Mouse (Mus musculus) left cerebral cortex, adult 9 months (tissue): ENCODE measurements around the gene Ensa.
"Not testable (repeated sequence)": the region's sequence is repeated elsewhere in the genome, so short reads cannot be mapped to it uniquely, and the experiment has no call there.

Source experiments
- DNase-seq, 2 experiments: peaks; one replicate each; pipeline ENCODE4 v3.0.0; 2022; ENCODE audit warnings: low spot score in 2 of 2

Ensa gene

DNA sequence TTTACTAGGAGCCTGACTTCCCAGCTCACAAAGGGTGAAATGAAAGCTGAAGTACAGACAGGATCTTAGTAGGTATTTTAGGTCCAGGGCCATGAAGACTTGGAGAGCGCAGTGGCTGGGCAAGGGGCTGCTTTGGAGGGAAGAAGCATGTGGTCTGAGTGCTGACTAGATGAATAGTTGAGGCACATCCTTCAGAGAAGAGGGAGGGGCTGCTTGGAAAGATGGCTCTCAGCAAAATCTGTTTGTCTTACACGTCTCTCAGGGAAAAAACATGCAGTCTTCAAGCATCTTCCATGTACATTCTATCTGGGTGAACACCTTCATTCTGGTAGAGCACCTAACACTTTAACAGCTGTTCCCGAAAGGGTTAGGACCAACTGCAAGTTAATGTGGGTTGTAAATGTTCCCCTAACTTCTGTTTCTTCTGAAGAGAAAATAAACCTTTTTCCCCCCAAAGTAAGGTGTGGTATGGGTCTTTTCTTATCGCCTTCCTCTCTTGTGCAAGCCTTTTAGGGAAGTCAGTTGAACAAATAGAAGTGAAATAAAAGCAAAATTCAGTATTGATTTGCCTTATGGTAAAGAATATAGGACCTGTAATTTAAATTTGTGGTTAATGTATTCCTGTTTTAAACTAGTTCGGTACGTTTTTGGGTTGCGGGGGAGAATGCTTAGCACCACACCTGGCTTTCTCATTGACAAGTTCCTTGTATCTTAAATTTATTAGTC is 38.1 kb downstream of the Ensa start:
- no peak for DNase-seq

- no peak for DNase-seq
These were observed 38.7 kb downstream of the Ensa start for GRCm38 (mm10) chr3:95663486-95663885.

DNA sequence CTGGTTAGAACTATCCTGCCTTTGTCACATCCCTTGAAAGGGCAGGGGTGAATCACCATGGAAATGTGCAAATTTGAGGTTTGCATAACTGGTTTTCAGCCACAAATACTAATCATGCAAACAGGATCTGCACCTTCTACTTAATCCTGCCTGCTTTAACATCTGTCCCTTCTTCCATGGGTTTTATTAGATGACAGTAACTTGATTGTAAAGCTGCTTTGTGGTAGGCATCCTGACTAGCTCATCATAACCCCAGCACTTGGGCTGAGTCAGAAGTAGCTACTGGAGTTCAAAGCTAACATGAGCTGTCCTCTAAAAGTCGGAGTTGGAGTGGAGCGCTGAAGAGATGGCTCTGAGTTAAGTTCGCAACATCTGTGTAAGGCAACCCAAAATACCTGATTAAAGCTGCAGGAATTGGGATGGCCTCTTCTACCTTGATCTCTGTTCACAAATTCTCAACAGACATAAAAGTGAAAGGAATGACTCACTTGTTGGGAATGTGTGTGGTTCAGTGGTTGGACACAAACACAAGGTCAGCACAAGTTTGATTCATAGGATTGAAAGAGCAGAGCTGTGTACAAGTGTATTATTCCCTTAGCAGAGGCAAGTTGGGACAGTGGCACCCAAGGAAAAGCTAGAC is 39.3 kb downstream of the Ensa start:
- DNase-seq = no peak

GRCm38 (mm10) chr3:95664940-95665352 is 40.2 kb downstream of the Ensa start:
- no peak for DNase-seq

DNA sequence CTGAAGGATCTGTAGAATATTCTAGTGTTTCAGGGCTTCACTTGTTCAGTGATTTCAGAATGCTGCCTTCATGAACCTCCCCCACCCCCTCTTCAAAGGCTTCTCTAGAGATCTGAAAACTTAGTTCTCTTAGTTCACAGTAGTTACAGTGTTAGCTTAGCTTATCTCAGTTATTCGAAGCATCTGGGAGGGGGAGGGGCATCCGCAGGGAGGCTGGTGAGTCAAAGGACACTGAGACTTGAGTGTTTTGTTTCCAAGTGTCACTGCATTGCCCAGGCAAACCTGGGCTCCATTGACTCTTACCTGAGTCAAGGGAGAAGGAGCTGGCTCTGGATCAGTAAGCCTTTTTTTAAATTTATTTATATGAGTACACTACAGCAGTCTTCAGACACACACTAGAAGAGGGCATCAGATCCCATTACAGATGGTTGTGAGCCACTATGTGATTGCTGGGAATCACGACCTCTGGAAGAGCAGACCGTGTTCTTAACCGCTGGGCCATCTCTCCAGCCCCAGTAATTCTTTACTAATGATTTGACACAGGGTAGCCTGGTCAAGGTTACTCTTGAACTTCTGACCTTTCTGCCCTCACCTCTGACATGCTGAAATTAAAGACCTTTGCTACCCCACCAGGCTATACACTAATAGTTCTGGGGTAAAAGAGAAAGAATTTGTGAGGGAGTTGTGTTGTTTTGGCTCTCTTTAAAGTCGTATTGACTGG is 41.5 kb downstream of the Ensa start:
- DNase-seq = no peak

DNA sequence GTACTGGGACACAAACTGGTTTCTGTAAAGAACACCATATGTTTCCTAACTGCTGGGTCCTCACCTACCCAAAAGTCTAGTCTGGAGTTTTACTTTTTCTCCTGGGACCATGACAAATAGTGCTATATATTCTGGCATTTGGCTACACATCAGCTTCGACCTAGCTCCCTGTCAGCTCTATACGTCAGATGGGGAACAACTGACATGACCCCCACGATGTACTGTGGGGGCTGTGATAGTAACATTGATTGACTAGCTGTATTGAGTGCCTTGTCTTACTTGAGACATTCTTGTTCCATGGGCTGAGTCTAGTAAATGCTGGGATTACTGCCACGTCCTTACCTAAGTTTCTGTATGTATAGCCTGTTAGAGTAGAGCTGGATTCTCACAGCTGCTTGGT is 42.7 kb downstream of the Ensa start:
- DNase-seq = no peak

DNA sequence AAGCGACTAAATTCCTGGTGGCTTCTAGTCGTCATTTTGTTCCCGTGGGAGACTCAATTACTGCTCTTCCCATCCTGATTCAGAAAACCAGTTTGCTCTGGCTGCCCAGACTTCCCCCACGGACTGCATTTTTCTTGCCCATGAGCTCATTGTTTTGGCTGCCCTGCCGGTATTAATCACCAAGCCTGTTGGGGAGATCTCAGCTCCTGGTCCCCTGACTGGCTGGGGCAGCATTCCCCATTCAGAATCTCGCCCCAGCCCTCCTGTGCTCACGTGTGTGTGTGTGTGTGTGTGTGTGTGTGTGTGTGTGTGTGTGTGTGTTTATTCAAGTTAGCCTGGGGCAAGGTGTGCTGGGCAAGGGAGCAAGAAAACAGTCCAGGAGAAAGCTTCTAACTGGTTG is 43.2 kb downstream of the Ensa start:
- DNase-seq = peak in 1 of 2 experiments; percentile 43

DNA sequence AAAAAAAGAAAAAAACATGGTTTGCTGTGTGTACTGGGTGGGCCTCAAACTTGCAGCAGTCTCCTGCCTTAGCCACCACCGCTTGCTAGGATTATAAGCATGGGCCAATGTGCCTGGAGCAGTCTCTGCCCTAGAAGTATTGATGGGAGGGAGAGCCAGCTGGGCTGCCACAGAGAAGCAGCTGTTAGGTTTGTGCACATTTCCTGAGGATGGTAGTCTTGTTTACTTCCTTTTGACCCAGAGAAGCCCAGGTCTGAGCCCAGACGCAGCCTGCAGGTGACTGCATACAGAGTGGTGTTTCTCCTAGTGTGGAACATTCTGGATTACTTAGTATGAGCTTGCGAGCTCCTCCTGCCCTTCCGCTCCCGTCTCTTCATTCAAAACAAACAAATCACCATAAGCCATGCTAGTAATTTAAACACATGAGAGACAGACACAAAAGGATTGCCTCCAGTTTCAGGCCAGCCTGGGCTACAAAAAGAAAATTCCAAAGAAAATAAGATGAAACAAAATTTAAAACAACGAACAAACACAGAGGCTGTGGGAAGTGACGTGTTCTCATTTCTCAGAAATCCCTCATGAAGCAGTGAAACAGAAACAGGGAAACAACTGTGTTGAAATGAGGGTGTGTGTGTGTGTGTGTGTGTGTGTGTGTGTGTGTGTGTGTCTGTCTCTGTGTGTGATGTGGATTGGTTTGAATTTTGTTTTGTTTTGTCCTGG is 44.0 kb downstream of the Ensa start:
- DNase-seq = no peak

DNA sequence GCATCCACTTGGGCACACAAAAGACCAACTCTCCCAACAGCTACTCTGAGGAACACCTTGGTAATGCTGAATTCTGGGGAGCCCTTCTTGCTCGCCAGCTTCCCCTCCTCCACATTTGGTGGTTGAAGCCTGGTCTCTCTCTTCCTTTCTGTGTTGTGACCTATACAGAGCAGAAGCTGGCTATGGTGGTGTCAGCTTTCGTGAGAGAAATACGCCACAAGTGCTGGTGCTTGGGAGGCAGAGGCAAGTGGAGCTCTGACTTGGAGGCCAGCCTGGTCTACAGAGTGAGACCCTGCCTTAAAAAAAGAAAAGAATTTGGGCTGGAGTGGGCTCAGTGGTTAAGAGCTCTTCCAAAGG is 44.5 kb downstream of the Ensa start:
- DNase-seq = no peak

GRCm38 (mm10) chr3:95670419-95670818 is 45.6 kb downstream of the Ensa start:
- DNase-seq = not testable (repeated sequence)

- DNase-seq = no peak
These were observed 46.4 kb downstream of the Ensa start for GRCm38 (mm10) chr3:95671201-95671600.

- no peak for DNase-seq
These were observed 47.7 kb downstream of the Ensa start for GRCm38 (mm10) chr3:95672461-95672860.

DNA sequence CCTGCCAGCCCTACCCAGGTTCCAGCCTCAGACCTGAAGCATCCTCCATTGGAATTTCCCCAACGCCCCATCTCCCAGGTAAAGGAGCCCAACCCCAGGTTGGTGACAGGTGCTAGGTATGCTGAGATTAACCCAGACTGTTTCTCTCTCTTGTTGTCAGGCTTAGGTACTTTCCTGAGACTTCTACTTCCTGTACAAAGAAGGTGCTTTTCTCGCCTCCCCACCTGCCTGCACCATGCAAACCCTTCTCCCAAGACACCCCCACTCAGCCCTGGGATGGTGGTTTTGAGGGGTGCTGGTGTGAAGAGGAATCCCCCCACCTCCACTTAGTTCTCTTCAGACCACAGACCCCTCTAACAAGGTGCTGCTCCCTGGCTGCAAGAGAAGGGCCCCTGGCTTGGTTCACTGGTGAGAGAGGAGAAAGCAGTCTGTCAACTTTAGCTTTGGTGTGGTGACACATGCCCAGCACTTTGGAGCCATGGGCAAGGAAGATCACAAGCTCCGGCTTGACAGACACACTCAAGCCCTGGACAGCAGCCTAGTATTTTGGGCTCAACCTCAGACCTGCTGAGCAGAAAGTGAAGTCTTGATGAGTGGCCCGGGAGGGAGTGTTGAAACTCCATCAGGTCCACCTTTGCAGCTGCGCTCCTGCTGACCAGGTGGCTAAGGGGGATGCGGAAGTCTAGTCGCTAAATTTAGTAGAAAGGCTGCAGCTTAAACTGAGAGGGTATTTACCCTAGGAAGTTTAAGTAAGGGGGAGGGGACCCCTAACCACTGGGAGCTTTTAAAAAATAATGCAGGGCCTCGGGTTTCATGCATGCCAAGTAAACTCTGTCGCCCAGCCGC is 48.3 kb downstream of the Ensa start:
- DNase-seq = no peak

DNA sequence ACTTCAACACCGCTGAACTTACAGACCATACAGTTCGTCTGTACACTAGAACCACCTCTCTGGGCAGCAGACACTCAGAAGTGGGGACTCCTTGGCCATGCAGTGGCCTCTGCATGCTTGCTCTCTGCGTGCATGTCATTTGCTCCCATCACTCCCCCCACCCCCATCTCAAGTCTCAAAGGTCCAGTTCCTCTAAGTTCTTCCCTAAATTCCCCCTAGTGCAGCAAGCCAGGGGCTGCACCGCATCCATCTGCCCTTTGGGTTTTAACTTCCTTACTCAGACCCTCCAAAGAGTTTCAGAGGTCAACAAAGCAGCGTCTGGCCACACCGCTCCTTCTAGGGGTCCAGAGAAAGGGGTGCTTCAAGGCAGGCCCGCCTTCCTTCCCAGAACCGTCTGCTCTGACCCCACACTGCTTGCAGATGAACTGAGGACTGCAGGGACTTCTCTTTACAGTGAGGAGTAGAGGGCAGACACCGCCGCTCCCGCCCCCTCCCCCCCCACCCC is 49.0 kb downstream of the Ensa start:
- DNase-seq = peak in 1 of 2 experiments; percentile 30

DNA sequence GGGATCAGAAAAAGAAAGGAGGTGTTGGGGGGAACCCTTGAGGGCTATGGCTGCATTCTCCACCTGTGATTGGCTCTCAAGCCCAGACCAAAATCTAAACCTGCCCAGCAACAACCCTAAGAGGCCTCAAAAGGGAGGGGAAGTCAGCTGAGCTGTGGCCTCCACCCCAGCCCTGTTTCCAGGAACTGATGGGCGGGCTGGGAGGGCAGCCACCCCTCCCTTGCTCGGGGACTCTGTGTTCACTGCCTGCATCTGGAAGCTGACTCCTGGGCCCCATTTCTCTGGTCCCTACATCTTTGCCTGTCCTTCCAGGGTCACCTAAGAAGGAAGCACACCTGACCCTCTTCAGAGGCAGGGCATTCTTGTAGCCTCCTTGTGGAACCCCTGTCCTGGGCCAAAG is 49.4 kb downstream of the Ensa start:
- DNase-seq = no peak

- DNase-seq = no peak
These were observed 50.0 kb downstream of the Ensa start for GRCm38 (mm10) chr3:95674812-95675211.

GRCm38 (mm10) chr3:95675301-95676092 is 50.7 kb downstream of the Ensa start:
- DNase-seq = peak in 1 of 2 experiments; percentile 67

DNA sequence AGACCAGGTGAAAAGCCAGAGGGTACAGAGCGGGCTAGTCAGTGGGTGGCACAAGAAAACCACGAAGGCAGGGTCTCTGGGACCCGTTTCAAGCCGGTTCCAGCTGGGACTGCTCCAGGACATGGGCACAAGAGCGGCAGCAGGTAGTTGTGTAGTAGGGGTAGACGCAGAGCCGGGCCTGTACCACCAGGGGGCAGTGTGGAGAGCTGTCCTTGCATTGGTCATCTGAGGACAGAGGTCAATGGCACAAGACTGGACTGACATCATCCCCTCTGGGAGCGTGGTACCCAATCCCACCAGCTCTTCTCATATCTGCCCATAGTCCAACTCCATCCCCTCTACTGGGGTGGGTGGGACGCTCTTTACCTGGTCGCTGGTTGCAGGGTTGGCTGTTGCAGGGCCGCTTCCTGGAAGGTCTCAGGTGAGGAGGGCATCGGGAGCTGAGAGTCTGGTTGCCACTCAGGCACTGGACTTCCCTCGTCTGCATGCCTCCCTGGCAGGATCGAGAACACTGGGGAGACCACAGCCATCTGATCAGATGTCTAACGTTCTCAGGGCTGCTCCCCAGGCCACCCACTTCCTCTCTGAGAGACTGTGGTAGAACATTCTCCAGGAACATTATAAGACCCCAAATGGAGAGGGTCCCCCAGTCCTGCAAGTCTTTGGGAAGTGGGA is 52.1 kb downstream of the Ensa start:
- DNase-seq = peak in 1 of 2 experiments; percentile 70

DNA sequence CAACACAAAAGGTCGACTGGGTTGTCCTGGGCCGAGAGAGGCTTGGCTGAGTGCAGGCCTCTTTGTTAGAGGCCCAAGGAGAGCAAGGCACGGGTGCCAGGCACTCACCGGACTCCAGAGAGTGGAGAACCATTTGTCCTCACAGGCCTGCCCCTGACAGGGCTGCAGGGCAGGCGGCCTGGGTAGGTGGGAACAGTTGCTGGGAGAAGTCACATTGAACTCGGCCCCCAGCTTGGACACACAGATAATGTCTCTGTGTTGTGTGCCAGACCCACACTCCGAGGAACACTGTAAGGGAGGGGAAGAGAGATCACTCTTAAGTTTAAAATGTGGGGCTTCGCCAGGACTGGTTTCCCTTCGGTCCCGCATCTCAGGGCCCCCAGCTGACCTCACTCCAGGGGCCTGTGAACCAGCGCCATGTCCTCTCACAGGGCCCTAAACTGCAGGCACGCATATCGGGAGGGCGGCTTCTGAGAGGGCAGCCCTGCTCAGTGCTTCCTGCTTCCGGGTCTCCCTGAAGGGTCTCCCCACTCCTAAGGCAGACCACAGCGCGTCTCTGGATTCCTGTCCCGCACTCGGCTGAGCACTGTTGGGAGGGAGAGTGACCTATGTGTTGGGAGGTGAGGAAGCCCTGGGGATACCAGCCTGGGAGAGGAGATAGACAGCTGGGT is 52.8 kb downstream of the Ensa start:
- DNase-seq = no peak
